Mouse (Mus musculus) ovary, adult 18-20 months (tissue): ENCODE results near the gene Degs1.
"Not testable (repeated sequence)": the region's sequence is repeated elsewhere in the genome, so short reads cannot be mapped to it uniquely, and the experiment has no call there.

ENCODE experiments used
- DNase-seq: peaks from one replicate; pipeline ENCODE4 v3.0.0; 2022; ENCODE audit warnings: low spot score, mixed read lengths

Degs1 gene

GRCm38 (mm10) chr1:182282091-182283075, at the start of gene Degs1:
Gene Degs1, minus strand, starts transcription at chr1:182282804.
- peak; percentile 89 for DNase-seq

- no peak for DNase-seq
Measured at GRCm38 (mm10) chr1:182325919-182326318, 43.3 kb upstream of the Degs1 start.

- no peak for DNase-seq
Measured at GRCm38 (mm10) chr1:182324552-182324951, 41.9 kb upstream of the Degs1 start.

- DNase-seq, result no peak
Measured at GRCm38 (mm10) chr1:182323139-182323538, 40.5 kb upstream of the Degs1 start.

- no peak for DNase-seq
Measured at GRCm38 (mm10) chr1:182314201-182314600, 31.6 kb upstream of the Degs1 start.

- no peak for DNase-seq
Measured at GRCm38 (mm10) chr1:182313181-182313580, 30.6 kb upstream of the Degs1 start.

- DNase-seq, result no peak
Measured at GRCm38 (mm10) chr1:182311376-182311775, 28.8 kb upstream of the Degs1 start.

- no peak for DNase-seq
Measured at GRCm38 (mm10) chr1:182310316-182310715, 27.7 kb upstream of the Degs1 start.

GRCm38 (mm10) chr1:182309403-182309802, 26.8 kb upstream of the Degs1 start:
- no peak for DNase-seq

- DNase-seq, result no peak
Measured at GRCm38 (mm10) chr1:182302916-182303315, 20.3 kb upstream of the Degs1 start.

GRCm38 (mm10) chr1:182302176-182302870, 19.7 kb upstream of the Degs1 start:
- DNase-seq, result no peak

GRCm38 (mm10) chr1:182297821-182298220, 15.2 kb upstream of the Degs1 start:
- DNase-seq, result no peak

GRCm38 (mm10) chr1:182297246-182297645, 14.6 kb upstream of the Degs1 start:
- DNase-seq, result no peak

GRCm38 (mm10) chr1:182296816-182297215, 14.2 kb upstream of the Degs1 start:
- DNase-seq, result no peak

- DNase-seq, result no peak
Measured at GRCm38 (mm10) chr1:182296141-182296540, 13.5 kb upstream of the Degs1 start.

- no peak for DNase-seq
Measured at GRCm38 (mm10) chr1:182292291-182292690, 9.7 kb upstream of the Degs1 start.

GRCm38 (mm10) chr1:182290741-182291140, 8.1 kb upstream of the Degs1 start:
- DNase-seq, result not testable (repeated sequence)

GRCm38 (mm10) chr1:182289781-182290180, 7.2 kb upstream of the Degs1 start:
- no peak for DNase-seq

- DNase-seq, result no peak
Measured at GRCm38 (mm10) chr1:182288601-182289000, 6.0 kb upstream of the Degs1 start.

- DNase-seq, result no peak
Measured at GRCm38 (mm10) chr1:182287781-182288180, 5.2 kb upstream of the Degs1 start.

GRCm38 (mm10) chr1:182284795-182285194, 2.2 kb upstream of the Degs1 start:
- no peak for DNase-seq

- no peak for DNase-seq
Measured at GRCm38 (mm10) chr1:182283231-182283630, 627 bp upstream of the Degs1 start.

GRCm38 (mm10) chr1:182281251-182281711, 1.3 kb downstream of the Degs1 start:
- DNase-seq, result no peak
